Mouse (Mus musculus) heart, postnatal 4 days (tissue): ENCODE results near the gene Mrpl41. TPM values are rescaled to one million over a fixed set of nuclear protein-coding genes. Genes with fewer than 3 reads are reported as not detected.
"Not testable (repeated sequence)": the region's sequence is repeated elsewhere in the genome, so short reads cannot be mapped to it uniquely, and the experiment has no call there.

Source experiments
- DNase-seq: peaks from one replicate; pipeline ENCODE4 v3.0.0; 2021
- total RNA-seq, 2 experiments: library from RNA; stranded (reverse); gene quantifications; 2 replicates each; pipeline ENCODE4 v1.2.3; 2021

The Mrpl41 gene
- 10 to 100 TPM; 78.3 to 79.7 TPM for total RNA-seq

GRCm38 (mm10) chr2:24974906-24975703 is at the start of gene Mrpl41:
Gene Mrpl41 (minus strand): TSS chr2:24975098.
- peak; percentile 97 for DNase-seq

DNA sequence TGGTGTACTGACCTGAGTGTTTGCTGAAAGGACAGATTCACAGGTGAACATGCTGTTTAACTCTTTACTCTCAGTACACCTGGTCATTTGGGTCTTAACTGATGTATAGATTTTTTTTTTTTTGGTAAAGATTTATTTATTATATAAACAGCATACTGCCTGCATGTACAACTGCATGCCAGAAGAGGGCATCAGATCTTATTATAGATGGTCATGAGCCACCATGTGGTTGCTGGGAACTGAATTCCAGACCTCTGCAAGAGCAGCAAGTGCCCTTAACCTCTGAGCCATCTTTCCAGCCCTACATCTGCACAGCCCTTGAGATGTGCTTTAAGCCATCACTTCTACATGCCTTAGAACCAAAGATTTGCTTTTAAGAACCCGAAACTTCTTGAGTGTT is 47.8 kb upstream of the Mrpl41 start:
- no peak for DNase-seq

GRCm38 (mm10) chr2:25008250-25008649 is 33.4 kb upstream of the Mrpl41 start:
- DNase-seq = no peak

DNA sequence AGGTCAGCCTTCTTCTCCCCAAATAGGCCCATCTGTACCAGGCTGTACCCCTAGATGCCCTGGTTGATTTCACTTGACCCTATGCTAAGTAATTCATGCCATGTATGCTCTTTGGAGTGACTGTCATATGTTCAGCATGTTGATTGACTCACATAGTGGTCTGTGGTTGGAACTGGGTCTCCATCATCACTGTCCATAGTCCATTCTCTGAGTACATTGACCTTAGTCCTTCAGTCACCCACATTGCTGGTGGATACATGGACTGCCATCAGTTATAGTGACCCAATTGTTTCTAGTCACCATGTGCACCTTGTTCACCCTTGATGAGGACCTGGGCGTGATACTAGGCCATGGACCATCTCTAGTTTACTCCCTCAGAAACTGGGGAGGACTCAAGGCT is 31.9 kb upstream of the Mrpl41 start:
- DNase-seq = no peak

DNA sequence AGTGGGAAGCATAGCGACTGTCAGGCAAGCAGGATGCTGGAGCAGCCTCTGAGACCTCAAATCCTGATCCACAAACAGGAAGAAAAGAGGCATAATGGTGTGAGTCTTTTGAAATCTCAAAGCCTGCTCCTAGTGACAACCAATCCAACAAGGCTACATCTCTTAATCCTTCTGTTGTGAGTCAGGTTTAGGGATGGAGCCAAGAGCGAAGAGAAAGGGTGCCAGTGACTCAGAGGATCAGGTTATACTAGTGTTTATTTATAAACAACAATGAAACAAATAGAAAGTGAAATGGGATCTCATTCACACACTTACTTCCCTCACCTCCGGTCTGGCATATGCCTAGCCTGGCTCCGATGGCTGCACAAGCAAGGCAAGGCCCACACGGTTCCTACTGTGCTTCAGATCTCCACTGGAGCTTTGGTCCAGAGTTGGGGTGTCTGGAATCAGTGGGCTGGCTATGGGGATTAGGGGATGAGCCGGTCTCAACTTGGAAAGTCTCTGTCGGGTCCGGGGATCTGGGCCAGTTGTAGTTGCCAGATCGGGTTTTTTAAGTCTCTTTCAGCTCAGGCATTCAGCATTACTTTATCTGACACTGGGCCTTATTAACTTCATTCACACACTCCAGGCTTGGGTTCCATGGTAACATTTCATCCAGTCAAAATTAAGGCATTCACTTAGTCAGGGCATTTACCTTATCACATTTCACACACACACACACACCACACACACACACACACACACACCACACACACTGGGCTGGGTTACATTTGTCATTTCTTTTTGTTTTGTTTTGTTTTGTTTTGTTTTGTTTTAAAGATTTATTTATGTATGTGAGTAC is 29.3 kb upstream of the Mrpl41 start:
- DNase-seq = no peak

GRCm38 (mm10) chr2:25000544-25001235 is 25.8 kb upstream of the Mrpl41 start:
- DNase-seq = peak; percentile 47

- DNase-seq = no peak
Observed at GRCm38 (mm10) chr2:24996471-24996870, 21.6 kb upstream of the Mrpl41 start.

- DNase-seq = no peak
Observed at GRCm38 (mm10) chr2:24995332-24995731, 20.4 kb upstream of the Mrpl41 start.

GRCm38 (mm10) chr2:24987762-24988161 is 12.9 kb upstream of the Mrpl41 start:
- DNase-seq = no peak

GRCm38 (mm10) chr2:24976960-24977359 is 2.1 kb upstream of the Mrpl41 start:
- no peak for DNase-seq

DNA sequence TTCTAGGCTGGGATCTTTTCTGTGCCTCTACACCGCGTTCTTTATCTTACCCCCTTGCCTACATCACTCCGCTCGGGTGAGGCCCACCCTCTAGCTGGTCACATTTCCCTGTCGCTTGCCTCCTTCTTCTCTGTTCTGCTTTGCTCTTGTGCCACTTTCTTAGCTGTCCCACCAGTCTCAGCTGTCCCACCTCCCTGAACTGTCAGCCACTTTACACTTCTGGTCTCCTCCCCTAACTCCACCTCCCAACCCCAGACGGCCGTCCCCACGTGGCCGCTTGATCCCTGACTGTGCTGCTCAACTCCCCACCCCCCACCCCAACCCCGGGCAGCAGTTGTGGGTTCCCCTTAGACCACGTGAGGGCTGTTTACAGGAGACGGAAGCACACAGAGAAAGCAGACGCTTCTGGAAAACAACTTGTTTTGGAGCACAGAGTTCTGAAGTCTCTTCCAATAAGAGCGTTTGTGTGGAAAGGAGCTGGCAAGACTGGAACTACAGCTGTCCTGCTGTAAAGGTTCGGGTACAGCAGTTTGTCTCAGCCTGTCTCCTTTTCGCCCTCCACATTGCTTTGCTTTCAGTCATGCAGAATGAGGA is 903 bp upstream of the Mrpl41 start, which contains the start of gene Pnpla7:
Gene Pnpla7 (plus strand): TSS at position 330 of the 594 bp plus-strand sequence.
- peak; percentile 81 for DNase-seq

- not testable (repeated sequence) for DNase-seq
Observed at GRCm38 (mm10) chr2:24974452-24974851, 446 bp downstream of the Mrpl41 start.

DNA sequence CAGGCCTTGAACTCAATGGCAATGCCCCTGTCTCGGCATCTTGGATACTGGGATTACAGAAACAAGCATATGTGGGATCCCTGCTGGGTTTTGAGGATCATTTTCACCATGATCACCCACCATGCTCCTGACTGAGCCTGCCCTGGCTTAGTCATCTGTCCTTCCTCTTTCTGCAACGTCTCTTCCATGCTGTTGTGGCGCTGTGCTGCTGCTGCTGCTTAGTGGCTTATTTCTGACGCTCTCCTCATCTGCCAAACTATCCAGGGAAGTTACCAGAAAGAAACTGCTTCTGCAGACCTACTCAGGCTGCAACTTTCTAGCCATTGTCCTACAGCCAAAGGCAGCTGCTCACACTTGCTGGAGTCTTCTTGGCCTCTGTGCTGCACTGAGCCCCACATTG is 4.5 kb downstream of the Mrpl41 start:
- DNase-seq = no peak

- DNase-seq = peak; percentile 89
Observed at GRCm38 (mm10) chr2:24962304-24963000, 12.4 kb downstream of the Mrpl41 start, which contains the start of gene Dph7. Gene Dph7 (plus strand): TSS chr2:24962400.

- peak; percentile 25 for DNase-seq
Observed at GRCm38 (mm10) chr2:24960910-24961309, 14.0 kb downstream of the Mrpl41 start.

DNA sequence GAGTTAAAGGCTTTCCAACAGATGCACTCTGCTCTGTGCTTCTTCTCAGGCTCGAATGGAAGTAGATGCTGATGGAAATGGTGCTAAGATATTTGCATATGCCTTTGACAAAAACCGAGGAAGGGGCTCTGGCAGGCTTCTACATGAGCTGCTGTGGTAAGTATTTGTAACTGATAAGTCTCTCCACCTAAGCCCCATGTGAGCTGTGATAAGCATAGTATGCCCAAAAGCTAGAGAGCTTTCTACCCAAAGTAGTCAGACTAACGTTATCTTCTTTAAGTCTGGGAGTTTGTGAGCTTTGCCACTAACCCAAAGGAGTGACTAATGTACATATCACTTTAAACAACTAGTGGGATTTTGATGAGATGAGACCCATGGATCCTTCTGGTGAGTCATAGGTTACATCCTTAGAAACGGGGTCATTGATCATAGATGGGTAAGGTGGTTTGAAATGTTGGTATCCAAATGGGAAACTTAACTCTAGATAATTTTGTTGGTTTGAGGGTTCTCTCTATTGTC is 22.3 kb downstream of the Mrpl41 start:
- no peak for DNase-seq

- DNase-seq = peak; percentile 17
Observed at GRCm38 (mm10) chr2:24950189-24950535, 24.7 kb downstream of the Mrpl41 start.

- DNase-seq = peak; percentile 99
Observed at GRCm38 (mm10) chr2:24949421-24950188, 25.3 kb downstream of the Mrpl41 start, which contains the start of gene Zmynd19. Gene Zmynd19 (plus strand): TSS chr2:24949792.

- peak; percentile 28 for DNase-seq
Observed at GRCm38 (mm10) chr2:24944304-24944703, 30.6 kb downstream of the Mrpl41 start.

DNA sequence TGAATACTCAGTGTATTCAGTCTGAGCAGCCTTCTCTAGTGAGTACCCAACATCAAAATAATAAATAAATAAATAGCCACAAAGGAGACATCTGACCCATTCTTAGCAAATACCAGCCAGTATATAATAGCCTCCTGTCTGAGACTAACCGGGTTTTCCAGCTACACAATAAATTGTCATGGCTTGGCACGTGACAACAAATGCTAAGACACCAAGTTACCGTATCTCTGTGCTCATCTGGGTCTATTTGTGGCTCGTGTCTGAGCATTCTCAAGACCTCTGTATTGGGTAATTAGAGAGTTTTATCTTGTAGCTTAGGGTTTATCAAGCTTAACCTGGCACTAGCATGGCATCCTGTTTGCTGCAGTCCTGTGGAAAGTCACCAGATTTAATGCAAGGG is 32.8 kb downstream of the Mrpl41 start:
- no peak for DNase-seq
